Mouse (Mus musculus): ENCODE measurements around the gene Ccnjl. TPM values are rescaled to one million over a fixed set of nuclear protein-coding genes. Genes with fewer than 3 reads are reported as not detected.

Ccnjl gene
- polyA plus RNA-seq, 1 experiment from 2014 or later, result 44.0 TPM

GRCm38 (mm10) chr11:43632566-43632965 lies 104.0 kb downstream of the Ccnjl start:
- Histone ChIP-seq H3K9me3 (ENCODE audit: control insufficient read depth, low read length) (no peaks in the 10 kb centered on the region), H3K4me2 (ENCODE audit: low read depth) (no peak overlapping the region), H3K9ac (ENCODE audit: low read length) (no peak overlapping the region), H3K4me3 (ENCODE audit: low read depth, low read length) (no peak overlapping the region), H3K4me1 (ENCODE audit: control insufficient read depth, insufficient read depth, low read length) (0 out of 2 replicates have a peak, but pooled peaks cover 2% of the 10 kb centered on the region), H3K36me3 (ENCODE audit: control insufficient read depth, insufficient read depth, low read length) (no peaks in the 10 kb centered on the region), H3K27me3 (ENCODE audit: control insufficient read depth, insufficient read depth, low read length) (no peaks in the 10 kb centered on the region), H3K27ac (ENCODE audit: low read depth, low read length) (no peak overlapping the region)
- ATAC-seq (ENCODE audit: insufficient read depth, low FRiP score, low TSS enrichment) (no peak), DNase-seq (ENCODE audit: low spot score) (no peak)
- WGBS, result 66% methylated on average over 4 of the region's 4 CpGs

- DNase-seq (ENCODE audit: low spot score) (no peak), ATAC-seq (ENCODE audit: insufficient read depth, low FRiP score, low TSS enrichment) (no peak)
- no peak overlapping the region for H3K4me2 ChIP-seq (ENCODE audit: low read depth)
- H3K9ac ChIP-seq (ENCODE audit: low read length), result no peak overlapping the region
- no peaks in the 10 kb centered on the region for H3K9me3 ChIP-seq (ENCODE audit: control insufficient read depth, low read length)
- H3K4me1 ChIP-seq (ENCODE audit: control insufficient read depth, insufficient read depth, low read length), result 0 out of 2 replicates have a peak, but pooled peaks cover 2% of the 10 kb centered on the region
- H3K27me3 ChIP-seq (ENCODE audit: control insufficient read depth, insufficient read depth, low read length), result no peaks in the 10 kb centered on the region
- no peak overlapping the region for H3K4me3 ChIP-seq (ENCODE audit: low read depth, low read length)
- 83% methylated on average over 6 of the region's 6 CpGs for WGBS
- H3K27ac ChIP-seq (ENCODE audit: low read depth, low read length), result no peak overlapping the region
- H3K36me3 ChIP-seq (ENCODE audit: control insufficient read depth, insufficient read depth, low read length), result no peaks in the 10 kb centered on the region
Observed at GRCm38 (mm10) chr11:43633165-43633564, 104.6 kb downstream of the Ccnjl start.

DNA sequence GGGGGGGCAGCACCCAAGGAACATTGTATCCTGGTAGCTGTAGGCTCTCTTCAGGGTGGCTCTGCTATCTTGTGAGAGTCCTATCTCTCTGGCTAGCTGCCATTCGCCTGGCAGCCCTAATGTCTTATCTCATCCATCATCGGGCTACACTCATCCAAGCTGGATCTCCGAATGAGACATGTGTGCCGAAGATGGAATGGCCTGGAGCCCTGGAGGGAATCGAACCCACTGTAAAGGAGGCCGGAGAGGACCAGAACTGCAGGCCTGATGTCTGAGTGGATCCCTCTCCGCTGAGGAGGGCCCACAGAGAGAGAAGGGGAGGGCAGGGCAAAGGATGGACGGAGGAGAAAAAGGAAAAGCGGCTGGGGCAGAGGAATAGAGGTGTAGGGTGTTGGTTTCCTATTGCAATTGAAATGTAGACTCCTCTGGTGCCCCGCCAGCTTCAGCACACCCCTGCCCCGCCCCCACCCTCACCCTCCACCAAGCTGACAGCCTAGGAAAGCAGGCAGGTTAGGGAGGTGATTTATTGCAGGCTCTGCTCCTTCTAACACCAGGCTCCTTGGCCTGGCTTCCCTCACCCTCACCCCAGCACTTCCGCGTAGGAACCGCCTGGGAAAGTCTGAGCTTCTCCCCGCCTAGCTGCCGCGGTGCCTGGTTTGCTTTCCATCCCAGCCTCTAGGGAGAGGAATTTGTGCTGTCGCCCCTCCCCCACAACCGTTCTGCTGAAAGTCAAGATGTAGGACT lies 105.2 kb downstream of the Ccnjl start:
- WGBS, result 20% methylated on average over 19 of the region's 19 CpGs
- DNase-seq (ENCODE audit: low spot score), result peak; percentile 66
- peak overlapping the region; percentile 34 for H3K4me2 ChIP-seq (ENCODE audit: low read depth)
- peak; percentile 79 for ATAC-seq (ENCODE audit: insufficient read depth, low FRiP score, low TSS enrichment)
- H3K9me3 ChIP-seq (ENCODE audit: control insufficient read depth, low read length), result no peaks in the 10 kb centered on the region
- H3K4me1 ChIP-seq (ENCODE audit: control insufficient read depth, insufficient read depth, low read length), result 0 out of 2 replicates have a peak, but pooled peaks cover 2% of the 10 kb centered on the region
- H3K9ac ChIP-seq (ENCODE audit: low read length), result no peak overlapping the region
- no peak overlapping the region for H3K4me3 ChIP-seq (ENCODE audit: low read depth, low read length)
- no peak overlapping the region for H3K27ac ChIP-seq (ENCODE audit: low read depth, low read length)
- no peaks in the 10 kb centered on the region for H3K36me3 ChIP-seq (ENCODE audit: control insufficient read depth, insufficient read depth, low read length)
- H3K27me3 ChIP-seq (ENCODE audit: control insufficient read depth, insufficient read depth, low read length), result no peaks in the 10 kb centered on the region

Other genes with a start within 250 kb of the Ccnjl start
- 62.8 and 71.2 TPM in 2 replicates for gene Pttg1, start 102.5 kb upstream of the Ccnjl start, polyA plus RNA-seq (2014; fragmentation: Nextera tagmentation; extraction: Ambion mirVana)
- 63.8 and 65.3 TPM in 2 replicates for gene Slu7, start 95.0 kb upstream of the Ccnjl start, polyA plus RNA-seq (2014; fragmentation: Nextera tagmentation; extraction: Ambion mirVana)
- gene C1qtnf2, start 54.5 kb upstream of the Ccnjl start, polyA plus RNA-seq (2014; fragmentation: Nextera tagmentation; extraction: Ambion mirVana), result 1.5 and 1.9 TPM in 2 replicates
- gene 4933415A04Rik, start 58.3 kb downstream of the Ccnjl start, polyA plus RNA-seq (2014; fragmentation: Nextera tagmentation; extraction: Ambion mirVana), result 10.2 and 12.5 TPM in 2 replicates
- not detected in 2 replicates for gene Fabp6, start 72.8 kb downstream of the Ccnjl start, polyA plus RNA-seq (2014; fragmentation: Nextera tagmentation; extraction: Ambion mirVana)
- gene Pwwp2a, start 153.2 kb downstream of the Ccnjl start, polyA plus RNA-seq (2014; fragmentation: Nextera tagmentation; extraction: Ambion mirVana), result 38.4 and 49.1 TPM in 2 replicates
- 88.0 and 89.2 TPM in 2 replicates for gene Ttc1, start 219.2 kb downstream of the Ccnjl start, polyA plus RNA-seq (2014; fragmentation: Nextera tagmentation; extraction: Ambion mirVana)